Mouse (Mus musculus) cerebellum, postnatal 4 days (tissue): ENCODE data around the gene Prpf8.

Experiments
- DNase-seq, 2 experiments: peaks; one replicate each; pipeline ENCODE4 v3.0.0; 2022; ENCODE audit warnings: low spot score in 2 of 2, mixed read lengths in 1 of 2

Prpf8 gene

DNA sequence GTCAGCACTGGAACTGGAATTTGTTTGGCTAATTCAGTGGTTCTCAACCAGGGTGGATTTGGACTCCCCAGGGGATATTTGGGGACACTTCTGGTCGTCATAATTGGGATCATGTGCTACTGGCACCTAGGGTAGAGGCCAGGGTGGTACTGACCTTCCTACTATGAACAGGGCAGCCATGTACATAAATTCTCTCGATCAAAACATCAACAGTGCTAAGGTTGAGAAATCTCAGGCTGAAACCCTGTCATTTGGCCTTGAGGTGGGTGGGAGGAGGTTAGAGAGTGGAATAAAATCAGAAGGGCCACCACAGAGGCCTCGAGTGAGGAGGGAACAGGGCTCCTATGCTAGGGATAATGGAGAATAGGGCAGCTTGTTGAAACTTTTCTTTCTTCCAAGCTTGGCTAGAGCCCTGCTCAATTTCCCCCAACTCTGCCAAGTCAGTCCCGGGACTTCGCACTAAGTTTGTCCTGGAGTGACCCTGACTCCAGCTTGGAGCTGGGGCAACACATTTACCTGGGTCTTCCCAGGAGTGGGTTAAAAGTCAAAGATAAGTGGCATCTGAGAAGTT is 27.4 kb upstream of the Prpf8 start:
- DNase-seq, result no peak

GRCm38 (mm10) chr11:75459751-75460102 is 26.9 kb upstream of the Prpf8 start:
- no peak for DNase-seq

DNA sequence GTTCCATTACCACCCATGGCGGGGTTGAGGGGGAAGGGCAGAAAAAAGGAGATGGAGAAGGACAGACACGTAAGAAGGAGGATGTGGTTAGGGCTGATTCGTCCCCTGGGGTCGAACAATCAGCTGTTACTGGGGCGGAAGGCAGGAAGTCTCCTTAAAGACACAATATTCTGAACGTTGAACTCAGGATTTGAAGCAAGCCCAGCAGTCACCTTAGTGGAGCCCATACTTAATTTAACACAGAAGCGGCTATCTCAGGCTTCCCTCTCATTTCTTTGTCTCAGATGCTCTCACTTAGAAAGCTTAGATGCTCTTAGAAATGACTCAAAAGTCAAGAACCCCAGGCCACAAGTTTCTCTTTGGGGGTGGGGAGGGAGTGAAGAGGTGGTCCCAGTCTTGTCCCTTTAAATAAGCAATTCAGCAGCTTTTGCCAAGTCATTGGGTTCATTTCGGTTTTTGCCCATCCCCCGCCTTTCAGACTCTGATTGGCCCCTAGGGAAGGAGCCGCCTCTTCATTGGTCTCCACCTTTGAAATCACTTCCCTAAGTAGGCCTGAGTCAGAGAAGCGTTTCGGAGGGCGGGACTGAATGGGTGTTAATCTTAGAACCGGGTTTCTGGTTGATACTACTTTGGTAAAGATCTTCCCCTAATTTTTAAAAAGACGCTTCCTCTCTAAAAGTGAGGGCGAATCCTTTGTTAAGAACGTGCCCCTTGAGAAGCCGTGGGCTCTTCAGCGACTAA is 26.3 kb upstream of the Prpf8 start:
- peak; percentile 50 to 72 for DNase-seq

DNA sequence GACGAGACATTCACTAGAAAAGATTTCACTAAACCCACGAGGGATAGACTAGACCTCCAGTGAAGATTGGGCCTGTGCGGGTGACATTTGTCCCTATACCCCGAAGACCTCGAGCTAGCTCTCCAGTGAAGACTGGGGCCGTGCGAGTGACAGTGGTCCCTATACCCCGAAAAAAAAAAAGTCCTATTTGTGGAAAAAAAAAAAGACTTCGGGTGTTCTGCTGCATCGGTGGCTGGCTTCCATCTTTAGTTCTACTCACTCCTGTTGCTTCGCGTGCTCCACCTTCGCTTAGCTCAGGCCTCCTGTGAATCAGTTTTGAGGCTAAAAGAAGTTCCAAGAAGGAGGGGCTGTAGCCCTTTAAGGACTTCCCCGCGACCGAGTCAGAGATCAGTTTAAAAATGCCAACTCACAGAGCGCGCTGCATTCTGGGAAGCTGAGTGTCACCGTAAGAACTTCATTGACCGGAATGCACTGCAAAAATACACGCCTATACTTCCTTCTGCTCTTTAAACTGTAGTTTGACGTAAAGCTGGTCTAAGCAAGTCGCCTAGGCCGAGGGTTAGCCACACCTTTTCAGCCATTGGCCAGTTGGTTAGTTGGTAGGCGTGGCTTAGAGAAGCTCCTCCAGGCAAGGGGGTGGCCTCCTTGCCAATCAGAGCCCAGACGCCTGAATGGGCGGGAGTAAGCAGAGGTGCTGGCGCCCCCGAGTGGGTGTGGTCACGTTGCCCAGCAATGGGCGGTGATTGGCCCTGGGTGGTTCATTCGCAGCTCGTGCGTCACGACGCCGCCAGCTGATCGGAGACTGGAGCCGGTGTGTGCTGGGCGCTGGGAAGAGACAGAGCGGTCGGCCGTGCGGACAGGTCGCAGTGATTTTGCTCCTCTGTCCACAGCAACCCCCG is 25.5 kb upstream of the Prpf8 start, which contains the start of gene Tlcd2:
Tlcd2 (plus strand) TSS at position 872 of the 899 bp plus-strand sequence.
- peak; percentile 94 to 98 for DNase-seq

DNA sequence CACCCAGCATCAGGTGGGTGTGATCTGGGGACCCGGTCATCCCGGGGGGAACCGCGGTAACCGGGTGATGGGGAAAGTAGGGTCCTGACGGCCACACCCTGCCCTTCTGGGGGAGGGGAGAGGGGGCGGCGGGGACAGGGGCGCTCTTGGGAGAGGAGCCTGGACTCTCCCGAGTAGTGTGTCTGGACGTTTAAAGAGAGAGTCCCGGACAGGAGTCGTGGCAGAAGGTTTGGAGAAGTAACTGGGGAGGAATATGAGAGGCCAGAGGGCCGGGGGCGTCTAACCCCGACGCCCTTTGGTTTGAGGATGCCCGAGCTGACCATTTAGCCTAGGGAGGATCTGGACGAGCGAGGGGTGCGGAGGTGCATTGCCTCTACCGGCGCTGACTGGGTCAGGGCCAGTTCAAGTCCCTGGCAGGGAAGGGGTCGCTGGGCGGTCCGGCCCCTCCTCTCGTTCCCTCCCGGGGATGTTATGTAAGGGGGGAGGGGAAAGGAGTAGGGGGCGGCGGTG is 24.8 kb upstream of the Prpf8 start:
- DNase-seq, result no peak

- DNase-seq, result peak in 1 of 2 experiments; percentile 23
Measured at GRCm38 (mm10) chr11:75462253-75462783, 24.3 kb upstream of the Prpf8 start.

DNA sequence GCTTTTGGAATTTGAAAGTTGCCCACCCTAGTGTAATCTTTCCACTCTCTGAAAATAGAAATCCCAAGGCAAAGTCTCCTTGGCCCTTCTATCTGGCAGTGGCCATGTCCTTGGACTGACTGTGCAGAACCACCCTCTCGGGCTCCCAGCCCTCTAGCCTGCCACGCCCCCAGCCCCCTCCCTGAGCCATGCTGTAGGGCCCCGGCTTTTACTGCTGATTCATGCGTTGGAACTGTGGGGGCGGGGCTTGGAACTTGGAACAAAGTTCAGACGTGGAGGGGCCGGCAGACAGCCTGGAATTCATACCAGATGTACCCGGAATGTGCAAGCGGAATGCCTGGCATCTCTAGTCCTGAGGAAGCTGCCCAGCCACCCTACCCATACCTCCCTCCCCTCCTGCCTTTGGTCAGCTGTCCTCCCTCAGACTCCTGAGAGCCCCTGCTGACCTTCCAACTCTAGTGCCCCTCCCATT is 23.7 kb upstream of the Prpf8 start:
- DNase-seq, result peak in 1 of 2 experiments; percentile 30

GRCm38 (mm10) chr11:75463624-75464023 is 23.0 kb upstream of the Prpf8 start:
- no peak for DNase-seq

- DNase-seq, result no peak
Measured at GRCm38 (mm10) chr11:75464417-75464816, 22.2 kb upstream of the Prpf8 start.

DNA sequence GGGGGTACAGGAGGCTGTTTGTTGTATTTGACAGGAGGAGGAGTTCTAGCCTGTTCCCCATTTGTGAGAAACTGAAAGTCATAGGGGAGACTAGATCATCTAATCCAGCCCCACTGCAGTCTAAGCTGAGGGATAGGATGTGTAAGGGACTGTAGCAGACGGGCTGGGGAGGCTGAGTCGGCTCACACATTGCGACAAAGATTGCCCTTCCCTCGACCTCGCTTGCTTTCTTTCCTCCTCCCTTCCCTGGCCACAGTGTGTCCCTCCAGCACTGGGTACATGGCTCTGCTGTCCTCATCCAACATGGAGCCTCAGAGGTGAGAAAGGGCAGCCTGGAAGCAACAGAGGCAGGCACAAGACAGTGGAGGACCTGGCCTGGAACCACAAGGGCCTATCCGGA is 21.6 kb upstream of the Prpf8 start:
- no peak for DNase-seq

DNA sequence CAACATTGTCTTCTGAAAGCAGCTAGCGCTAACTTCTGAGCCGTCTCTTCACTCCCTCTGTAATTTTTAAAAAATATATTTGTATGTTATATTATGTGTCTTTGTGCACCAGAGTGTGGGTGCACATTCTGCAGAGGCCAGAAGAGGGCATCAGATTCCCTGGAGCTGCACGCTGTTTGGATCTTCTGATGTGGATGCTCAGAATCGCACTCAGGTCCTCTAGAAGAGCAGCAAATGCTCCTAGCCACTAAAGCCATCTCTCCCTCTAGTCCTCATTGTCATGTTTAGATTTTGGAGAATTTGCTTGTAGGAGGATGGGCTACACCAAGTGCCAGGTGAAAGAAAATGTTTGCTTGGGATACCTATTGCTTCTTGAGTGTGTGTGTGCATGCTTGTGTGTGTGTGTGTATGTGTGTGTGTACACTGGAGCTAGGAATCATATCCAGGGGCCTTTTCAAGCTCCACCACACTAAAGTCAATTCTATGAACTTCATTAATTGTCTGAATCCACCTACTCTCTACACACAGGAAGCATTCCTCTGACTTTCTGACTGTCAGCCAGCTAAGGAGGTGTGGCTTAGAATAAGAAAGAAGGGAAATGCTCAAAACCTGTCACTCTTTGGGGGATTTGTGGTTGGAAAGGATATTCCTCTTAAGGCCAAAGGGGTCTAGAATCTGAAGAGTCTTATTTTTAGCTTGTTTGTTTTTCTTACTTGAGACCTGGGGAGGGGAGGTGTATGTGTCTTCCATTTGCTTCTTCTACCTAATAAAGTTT is 19.7 kb upstream of the Prpf8 start:
- DNase-seq, result no peak

DNA sequence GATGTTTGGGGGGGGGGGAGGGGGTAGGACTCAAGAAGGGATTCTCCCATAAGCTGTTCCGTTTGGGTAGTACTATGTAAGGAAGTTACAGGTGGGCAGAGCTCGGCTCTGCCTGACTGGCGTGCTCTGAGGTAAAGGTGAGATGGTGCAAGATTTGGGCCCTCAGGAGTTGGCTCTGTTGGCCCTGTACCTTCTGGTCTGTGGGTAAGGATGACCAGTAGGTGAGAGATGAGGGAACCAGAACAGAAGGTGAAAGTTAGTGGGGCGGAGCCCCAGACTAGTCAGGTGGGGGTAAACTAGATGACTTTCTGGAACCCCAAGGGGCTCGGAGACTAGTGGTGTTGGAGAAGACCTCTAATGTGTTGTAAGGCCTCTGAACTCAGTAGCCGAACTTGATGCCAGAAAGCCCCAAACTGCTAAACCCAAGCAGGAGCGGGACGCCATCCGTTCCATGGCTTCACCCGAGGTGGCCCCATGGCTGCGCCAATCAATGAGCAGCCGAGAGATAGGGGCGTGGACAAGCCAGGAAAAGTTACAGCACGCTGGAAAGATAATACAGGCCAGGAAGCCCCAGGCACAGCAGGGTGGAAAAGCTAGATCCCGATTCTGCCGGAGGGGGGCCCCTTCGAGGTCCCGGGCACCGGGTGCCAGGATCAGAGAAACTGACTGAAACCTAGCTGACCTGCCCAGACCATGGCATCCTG is 19.0 kb upstream of the Prpf8 start:
- DNase-seq, result no peak

- DNase-seq, result no peak
Measured at GRCm38 (mm10) chr11:75468410-75468809, 18.2 kb upstream of the Prpf8 start.

GRCm38 (mm10) chr11:75469261-75469660 is 17.4 kb upstream of the Prpf8 start:
- no peak for DNase-seq

DNA sequence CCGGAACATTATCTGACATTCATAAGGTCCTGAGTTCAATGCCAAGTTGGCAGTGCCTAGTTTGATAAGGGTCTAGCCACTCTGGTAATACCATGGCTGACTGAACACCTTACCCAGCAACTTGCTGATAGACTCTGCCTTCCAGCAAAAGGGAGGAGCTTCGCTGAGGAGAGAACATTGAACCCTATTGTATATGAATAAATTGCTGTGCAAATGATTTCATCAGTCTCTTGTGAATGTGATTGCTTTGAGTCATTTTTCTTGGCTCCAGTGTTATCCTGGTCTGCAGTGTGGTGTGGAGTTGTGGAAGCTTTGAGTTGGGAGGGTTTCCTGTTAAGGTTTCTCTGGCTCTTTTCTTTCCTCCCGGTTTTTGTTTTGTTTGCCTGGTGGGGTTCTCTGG is 15.9 kb upstream of the Prpf8 start:
- no peak for DNase-seq

- DNase-seq, result no peak
Measured at GRCm38 (mm10) chr11:75472469-75473081, 14.0 kb upstream of the Prpf8 start.

- no peak for DNase-seq
Measured at GRCm38 (mm10) chr11:75473376-75473775, 13.2 kb upstream of the Prpf8 start.

GRCm38 (mm10) chr11:75486192-75486591 is 424 bp upstream of the Prpf8 start:
- DNase-seq, result no peak

- no peak for DNase-seq
Measured at GRCm38 (mm10) chr11:75487496-75487895, 880 bp downstream of the Prpf8 start.
